Mouse (Mus musculus): ENCODE measurements around the gene Bmp5. TPM values are rescaled to one million over a fixed set of nuclear protein-coding genes. Genes with fewer than 3 reads are reported as not detected.

The Bmp5 gene
- 2.1 and 3.7 TPM in 2 replicates for polyA plus RNA-seq (2016; fragmentation: Nextera tagmentation; extraction: Ambion mirVana)

GRCm38 (mm10) chr9:75775129-75775845 lies at the start of gene Bmp5:
Gene Bmp5, plus strand, starts transcription at chr9:75775364.
- Histone ChIP-seq H3K27me3 (ENCODE audit: low read depth, poor library complexity, severe bottlenecking) (no peaks in the 10 kb centered on the region), H3K4me3 (peak within 1 kb of the TSS; percentile 45), H3K27ac (peak within 1 kb of the TSS; percentile 53), H3K4me1 (peaks cover 33% of the 10 kb centered on the region), H3K9me3 (replicated peaks) (no peaks in the 10 kb centered on the region), H3K36me3 (no peaks in the 10 kb centered on the region)
- DNase-seq (ENCODE audit: low spot score), result no peak
- 14% methylated on average over 7 of the region's 7 CpGs for WGBS

DNA sequence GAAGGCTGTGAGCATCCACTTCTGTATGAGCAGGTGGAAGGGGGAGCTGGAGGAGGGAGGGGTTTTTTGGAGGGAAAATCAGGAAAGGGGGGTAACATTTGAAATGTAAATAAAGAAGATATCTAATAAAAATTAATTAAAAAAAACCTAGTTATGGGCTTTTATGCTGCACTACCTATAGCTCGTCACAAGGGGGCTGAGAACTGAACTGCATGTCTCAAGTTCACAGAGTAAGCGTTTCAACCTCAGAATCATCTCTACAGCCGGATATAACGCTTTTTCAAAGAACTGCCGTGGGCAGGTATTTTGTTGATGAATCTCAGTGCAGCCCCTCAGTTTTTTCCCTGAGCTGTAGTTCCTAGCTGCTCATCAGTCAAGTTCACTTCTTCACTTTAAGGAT lies 15.1 kb upstream of the Bmp5 start:
- no peaks in the 10 kb centered on the region for H3K27me3 ChIP-seq (ENCODE audit: low read depth, poor library complexity, severe bottlenecking)
- no peak overlapping the region for H3K27ac ChIP-seq
- no peak for DNase-seq (ENCODE audit: low spot score)
- no peaks in the 10 kb centered on the region for H3K36me3 ChIP-seq
- no peaks in the 10 kb centered on the region for H3K4me1 ChIP-seq
- no peak overlapping the region for H3K4me3 ChIP-seq
- H3K9me3 ChIP-seq (replicated peaks), result no peaks in the 10 kb centered on the region
- WGBS, result 34% methylated on average over 5 of the region's 5 CpGs

DNA sequence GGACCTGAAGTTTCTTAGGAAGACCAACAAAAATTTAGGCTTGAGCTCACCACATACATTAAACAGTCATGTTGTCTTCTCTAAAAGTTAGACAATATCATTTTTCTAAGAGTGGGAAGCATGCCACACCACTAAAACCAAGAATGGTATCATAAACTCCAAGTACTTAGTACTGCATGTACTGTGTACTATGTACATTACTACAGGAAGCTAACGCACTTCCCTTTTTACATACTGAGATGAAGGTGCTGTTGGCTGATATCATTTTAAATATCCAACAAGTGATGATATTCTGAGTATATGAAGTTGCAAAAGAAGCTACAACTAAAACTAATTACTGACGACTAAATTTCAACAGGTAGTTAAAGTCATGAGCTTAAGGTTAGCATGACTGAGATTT lies 13.6 kb upstream of the Bmp5 start:
- no peak overlapping the region for H3K4me3 ChIP-seq
- H3K9me3 ChIP-seq (replicated peaks), result no peaks in the 10 kb centered on the region
- H3K27ac ChIP-seq, result no peak overlapping the region
- no peak for DNase-seq (ENCODE audit: low spot score)
- H3K4me1 ChIP-seq, result no peaks in the 10 kb centered on the region
- WGBS, result 84% methylated on average over 2 of the region's 2 CpGs
- no peaks in the 10 kb centered on the region for H3K27me3 ChIP-seq (ENCODE audit: low read depth, poor library complexity, severe bottlenecking)
- H3K36me3 ChIP-seq, result no peaks in the 10 kb centered on the region

- WGBS, result 38% methylated on average over 5 of the region's 5 CpGs
- no peaks in the 10 kb centered on the region for H3K36me3 ChIP-seq
These were observed 12.7 kb upstream of the Bmp5 start for GRCm38 (mm10) chr9:75762487-75762886.

DNA sequence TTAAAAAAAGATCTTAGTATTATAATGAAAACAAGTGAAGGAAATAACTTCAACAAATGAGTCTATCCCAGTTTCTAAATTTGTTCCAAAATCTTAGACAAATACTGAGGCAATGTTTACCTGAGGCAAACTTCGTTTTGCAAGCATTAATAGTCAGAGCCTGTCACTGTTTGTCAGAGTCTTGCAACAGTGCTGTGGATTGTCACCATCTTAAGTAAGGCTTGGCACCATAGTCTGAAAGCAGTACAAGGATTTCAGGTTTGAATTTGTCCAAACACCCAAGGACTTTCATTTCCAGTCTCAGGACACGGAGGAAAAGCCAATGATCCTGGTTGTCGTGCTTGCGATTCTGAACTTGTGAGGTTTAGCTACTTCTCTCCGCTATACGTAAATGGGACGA lies 10.4 kb upstream of the Bmp5 start:
- H3K36me3 ChIP-seq, result no peaks in the 10 kb centered on the region
- no peaks in the 10 kb centered on the region for H3K4me1 ChIP-seq
- no peak overlapping the region for H3K27ac ChIP-seq
- WGBS, result 92% methylated on average over 7 of the region's 7 CpGs
- DNase-seq (ENCODE audit: low spot score), result no peak
- no peak overlapping the region for H3K4me3 ChIP-seq
- no peaks in the 10 kb centered on the region for H3K27me3 ChIP-seq (ENCODE audit: low read depth, poor library complexity, severe bottlenecking)
- no peaks in the 10 kb centered on the region for H3K9me3 ChIP-seq (replicated peaks)

More at GRCm38 (mm10) chr9:75762487-75762886, 12.7 kb upstream of the Bmp5 start:
- no peaks in the 10 kb centered on the region for H3K27me3 ChIP-seq (ENCODE audit: low read depth, poor library complexity, severe bottlenecking)
- H3K9me3 ChIP-seq (replicated peaks), result no peaks in the 10 kb centered on the region
- H3K4me1 ChIP-seq, result no peaks in the 10 kb centered on the region
- DNase-seq (ENCODE audit: low spot score), result no peak
- H3K4me3 ChIP-seq, result no peak overlapping the region
- H3K27ac ChIP-seq, result no peak overlapping the region

GRCm38 (mm10) chr9:75766521-75766920 lies 8.6 kb upstream of the Bmp5 start:
- H3K4me1 ChIP-seq, result no peaks in the 10 kb centered on the region
- no peaks in the 10 kb centered on the region for H3K36me3 ChIP-seq
- no peaks in the 10 kb centered on the region for H3K9me3 ChIP-seq (replicated peaks)
- no peaks in the 10 kb centered on the region for H3K27me3 ChIP-seq (ENCODE audit: low read depth, poor library complexity, severe bottlenecking)
- no peak overlapping the region for H3K27ac ChIP-seq
- H3K4me3 ChIP-seq, result no peak overlapping the region
- WGBS, result 92% methylated on average over 5 of the region's 5 CpGs
- no peak for DNase-seq (ENCODE audit: low spot score)

DNA sequence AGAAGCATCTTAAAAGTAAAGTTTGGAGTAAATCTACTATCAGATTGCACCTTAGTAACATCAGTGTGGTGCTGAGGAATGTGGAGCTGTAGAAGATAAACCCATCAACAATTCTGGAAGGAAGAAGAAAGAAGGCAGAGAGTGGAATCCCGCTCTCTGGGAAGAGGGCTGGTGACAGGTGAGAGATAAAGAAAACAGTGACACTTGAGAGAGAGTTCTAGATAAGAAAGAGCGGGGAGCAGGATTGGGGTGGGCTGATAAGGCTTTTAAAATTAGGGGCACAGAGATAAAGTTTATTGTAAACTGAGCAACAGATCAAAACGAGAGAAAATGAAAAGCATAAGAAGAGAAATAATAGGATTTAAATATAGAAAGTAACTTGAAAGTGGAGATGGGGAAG lies 6.1 kb upstream of the Bmp5 start:
- Histone ChIP-seq H3K27ac (no peak overlapping the region), H3K4me1 (0 out of 2 replicates have a peak, but pooled peaks cover 3% of the 10 kb centered on the region), H3K36me3 (no peaks in the 10 kb centered on the region), H3K9me3 (replicated peaks) (no peaks in the 10 kb centered on the region), H3K4me3 (no peak overlapping the region), H3K27me3 (ENCODE audit: low read depth, poor library complexity, severe bottlenecking) (no peaks in the 10 kb centered on the region)
- DNase-seq (ENCODE audit: low spot score), result no peak
- 40% methylated on average over 3 of the region's 3 CpGs for WGBS

DNA sequence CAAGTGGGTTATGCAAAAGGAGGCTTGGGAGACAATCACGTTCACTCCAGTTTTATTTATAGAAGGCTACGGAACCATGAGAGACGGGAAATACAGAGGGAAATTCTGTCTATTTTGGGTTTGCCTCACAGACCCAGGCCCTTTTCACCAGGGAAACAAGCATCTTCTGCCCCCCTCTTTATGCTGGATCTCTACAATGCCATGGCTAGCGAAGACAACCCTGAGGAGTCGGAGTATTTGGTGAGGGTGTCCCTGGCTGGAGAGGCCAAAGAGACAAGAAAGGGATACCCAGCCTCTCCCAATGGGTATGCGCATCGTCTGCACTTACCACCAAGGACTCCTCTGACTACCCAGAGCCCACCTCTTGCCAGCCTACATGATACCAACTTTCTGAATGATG lies 989 bp downstream of the Bmp5 start:
- H3K4me1 ChIP-seq, result peaks cover 39% of the 10 kb centered on the region
- H3K27me3 ChIP-seq (ENCODE audit: low read depth, poor library complexity, severe bottlenecking), result no peaks in the 10 kb centered on the region
- 0 out of 2 replicates have a peak overlapping the region, but pooled peaks have one; percentile 46 for H3K27ac ChIP-seq
- WGBS, result 40% methylated on average over 7 of the region's 7 CpGs
- no peaks in the 10 kb centered on the region for H3K9me3 ChIP-seq (replicated peaks)
- no peaks in the 10 kb centered on the region for H3K36me3 ChIP-seq
- H3K4me3 ChIP-seq, result peak overlapping the region; percentile 45
- no peak for DNase-seq (ENCODE audit: low spot score)

GRCm38 (mm10) chr9:75778762-75779346 lies 3.7 kb downstream of the Bmp5 start:
- H3K27me3 ChIP-seq (ENCODE audit: low read depth, poor library complexity, severe bottlenecking), result no peaks in the 10 kb centered on the region
- no peak overlapping the region for H3K27ac ChIP-seq
- no peaks in the 10 kb centered on the region for H3K9me3 ChIP-seq (replicated peaks)
- no peaks in the 10 kb centered on the region for H3K36me3 ChIP-seq
- no peak for DNase-seq (ENCODE audit: low spot score)
- 76% methylated on average over 9 of the region's 9 CpGs for WGBS
- no peak overlapping the region for H3K4me3 ChIP-seq
- H3K4me1 ChIP-seq, result peaks cover 48% of the 10 kb centered on the region

GRCm38 (mm10) chr9:75780558-75781276 lies 5.6 kb downstream of the Bmp5 start:
- H3K4me1 ChIP-seq, result peaks cover 32% of the 10 kb centered on the region
- H3K36me3 ChIP-seq, result no peaks in the 10 kb centered on the region
- no peak overlapping the region for H3K27ac ChIP-seq
- DNase-seq (ENCODE audit: low spot score), result no peak
- H3K9me3 ChIP-seq (replicated peaks), result no peaks in the 10 kb centered on the region
- WGBS, result 22% methylated on average over 5 of the region's 5 CpGs
- H3K27me3 ChIP-seq (ENCODE audit: low read depth, poor library complexity, severe bottlenecking), result no peaks in the 10 kb centered on the region
- H3K4me3 ChIP-seq, result no peak overlapping the region

GRCm38 (mm10) chr9:75781600-75781999 lies 6.4 kb downstream of the Bmp5 start:
- WGBS, result 37% methylated on average over 5 of the region's 5 CpGs

DNA sequence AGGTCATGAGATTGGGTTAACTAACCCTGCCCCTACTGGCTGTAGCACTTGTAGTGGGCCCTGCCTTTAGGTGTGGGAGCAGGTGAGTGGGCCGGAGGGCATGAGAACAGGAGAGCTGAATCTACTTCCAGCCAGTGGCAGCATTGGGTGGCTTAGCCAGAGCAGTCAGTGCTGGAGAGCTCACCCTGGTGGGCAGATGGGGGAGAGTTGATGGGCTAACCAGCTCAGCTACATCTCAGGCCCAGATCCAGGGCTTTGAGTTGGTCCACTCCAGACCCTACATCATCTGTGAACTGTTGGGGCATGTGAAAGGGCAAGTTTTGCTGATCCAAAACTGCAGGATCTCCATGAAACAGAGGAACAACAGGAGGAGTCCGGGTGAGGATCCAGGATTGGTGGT lies 8.4 kb downstream of the Bmp5 start:
- no peak overlapping the region for H3K27ac ChIP-seq
- no peaks in the 10 kb centered on the region for H3K9me3 ChIP-seq (replicated peaks)
- no peaks in the 10 kb centered on the region for H3K36me3 ChIP-seq
- 84% methylated on average over 2 of the region's 2 CpGs for WGBS
- H3K4me1 ChIP-seq, result peaks cover 26% of the 10 kb centered on the region
- H3K27me3 ChIP-seq (ENCODE audit: low read depth, poor library complexity, severe bottlenecking), result no peaks in the 10 kb centered on the region
- H3K4me3 ChIP-seq, result no peak overlapping the region
- no peak for DNase-seq (ENCODE audit: low spot score)

More at GRCm38 (mm10) chr9:75781600-75781999, 6.4 kb downstream of the Bmp5 start:
- no peak for DNase-seq (ENCODE audit: low spot score)
- peaks cover 26% of the 10 kb centered on the region for H3K4me1 ChIP-seq
- no peaks in the 10 kb centered on the region for H3K36me3 ChIP-seq
- no peaks in the 10 kb centered on the region for H3K27me3 ChIP-seq (ENCODE audit: low read depth, poor library complexity, severe bottlenecking)
- H3K4me3 ChIP-seq, result no peak overlapping the region
- H3K9me3 ChIP-seq (replicated peaks), result no peaks in the 10 kb centered on the region
- no peak overlapping the region for H3K27ac ChIP-seq

- WGBS, result 90% methylated on average over 5 of the region's 5 CpGs
- DNase-seq (ENCODE audit: low spot score), result no peak
- Histone ChIP-seq H3K4me1 (peaks cover 16% of the 10 kb centered on the region), H3K9me3 (replicated peaks) (no peaks in the 10 kb centered on the region), H3K4me3 (no peak overlapping the region), H3K36me3 (no peaks in the 10 kb centered on the region), H3K27ac (no peak overlapping the region), H3K27me3 (ENCODE audit: low read depth, poor library complexity, severe bottlenecking) (no peaks in the 10 kb centered on the region)
These were observed 10.8 kb downstream of the Bmp5 start for GRCm38 (mm10) chr9:75785959-75786358.

Measured in limb, embryonic 10.5 days (tissue).